Comparison of ENCODE assay signal across 32 mouse cellular contexts in the genomic region with DNA sequence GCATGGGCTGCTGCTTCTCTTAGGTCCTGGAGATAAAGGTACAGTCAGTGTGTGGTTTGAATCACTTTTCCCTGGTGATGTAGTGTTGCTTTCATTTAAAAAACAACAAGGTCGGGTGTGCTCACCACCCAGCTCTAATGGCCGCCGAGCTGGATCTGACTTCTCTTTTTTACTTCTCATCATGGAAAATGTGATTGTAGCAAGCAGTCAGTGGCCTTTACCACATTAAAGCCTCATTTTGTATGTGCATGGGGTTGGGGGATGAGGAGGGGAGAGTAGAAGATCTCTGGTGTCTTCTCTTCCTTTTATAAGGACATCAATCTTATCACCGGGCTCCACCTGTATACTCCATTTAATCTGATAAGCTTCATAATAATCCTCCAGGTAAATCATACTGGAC. TPM values are rescaled to one million over a fixed set of nuclear protein-coding genes. Genes with fewer than 3 reads are reported as not detected.
DNase-seq lines count a peak whose midpoint lies in the region.
"Had no signal": no experiment of that assay in that cellular context is flagged by ENCODE, and none has a peak within 500 bp of the region (broad histone marks: within the 10 kb centered on the region; RNA-seq: fewer than 3 reads in every experiment).

No protein-coding gene starts in this region.

- H3K4me1 ChIP-seq in hindbrain, embryonic 10.5 days (replicated peaks) = no peaks in the 10 kb centered on the region
- H3K4me1 ChIP-seq: embryonic facial prominence, embryonic 13.5 days; forebrain, embryonic 13.5 days; heart, embryonic 13.5 days; hindbrain, embryonic 12.5 days; hindbrain, embryonic 15.5 days had no signal

- H3K4me3 ChIP-seq in hindbrain, embryonic 10.5 days = no peak overlapping the region
- H3K4me3 ChIP-seq: embryonic facial prominence, embryonic 10.5 days; embryonic facial prominence, embryonic 13.5 days; erythroblast, embryonic 14.5 days; forebrain, embryonic 13.5 days; heart, adult 2 months; heart, embryonic 10.5 days; heart, embryonic 13.5 days; hindbrain, embryonic 12.5 days; hindbrain, embryonic 15.5 days had no signal

- DNase-seq in CD4-positive, CD25-positive, alpha-beta regulatory T cell, adult 2 months (ENCODE audit: low read depth, low spot score) = peak; percentile 37
- peak; percentile 12 for DNase-seq in induced T-regulatory cell, adult 2 months (ENCODE audit: low read depth)
- DNase-seq in splenic B cell, adult 2 months (ENCODE audit: low read depth, low spot score) = peak; percentile 6
- DNase-seq in hindbrain, embryonic 10.5 days (ENCODE audit: low spot score) = no peak
- no peak for DNase-seq in cerebellum, postnatal 14 days
- no peak for DNase-seq in adrenal gland, postnatal 14 days
- DNase-seq: adrenal gland, postnatal 10 days; cerebellum, adult 11 months; cerebellum, adult 2 months; cerebellum, adult 9-11 months; cerebellum, postnatal 36 days; embryo, embryonic 11 days; gastrocnemius, postnatal 10 days; gastrocnemius, postnatal 36 days; heart, adult 2 months; heart, postnatal 14 days; heart, postnatal 4 days had no signal

- H3K27ac ChIP-seq in hindbrain, embryonic 10.5 days = no peak overlapping the region
- H3K27ac ChIP-seq: embryonic facial prominence, embryonic 10.5 days; embryonic facial prominence, embryonic 13.5 days; forebrain, embryonic 13.5 days; heart, adult 2 months; heart, embryonic 10.5 days; heart, embryonic 13.5 days; hindbrain, embryonic 12.5 days; hindbrain, embryonic 15.5 days had no signal

- 93% methylated on average over 4 of the region's 4 CpGs for WGBS in hindbrain, embryonic 10.5 days

- H3K27me3 ChIP-seq in splenic B cell, adult 2 months (ENCODE audit: control insufficient read depth, insufficient read depth, low read length, poor library complexity, severe bottlenecking) = no peaks in the 10 kb centered on the region
- no peaks in the 10 kb centered on the region for H3K27me3 ChIP-seq in hindbrain, embryonic 10.5 days (ENCODE audit: insufficient read depth, poor library complexity, severe bottlenecking)
- H3K27me3 ChIP-seq: embryonic facial prominence, embryonic 13.5 days; forebrain, embryonic 13.5 days; heart, embryonic 13.5 days; hindbrain, embryonic 12.5 days; hindbrain, embryonic 15.5 days; Patski had no signal

- no peaks in the 10 kb centered on the region for H3K36me3 ChIP-seq in splenic B cell, adult 2 months (ENCODE audit: control insufficient read depth, insufficient read depth, low read length, poor library complexity, severe bottlenecking)
- H3K36me3 ChIP-seq in hindbrain, embryonic 10.5 days = no peaks in the 10 kb centered on the region
- H3K36me3 ChIP-seq: embryonic facial prominence, embryonic 10.5 days; embryonic facial prominence, embryonic 13.5 days; G1E; heart, embryonic 10.5 days; heart, embryonic 13.5 days; hindbrain, embryonic 12.5 days; hindbrain, embryonic 15.5 days had no signal

- no peaks in the 10 kb centered on the region for H3K9me3 ChIP-seq in hindbrain, embryonic 10.5 days
- H3K9me3 ChIP-seq: embryonic facial prominence, embryonic 10.5 days; embryonic facial prominence, embryonic 13.5 days; forebrain, embryonic 13.5 days; G1E; heart, embryonic 10.5 days; heart, embryonic 13.5 days; hindbrain, embryonic 12.5 days; hindbrain, embryonic 15.5 days had no signal

RNA-seq across cellular contexts. Expression of a gene that starts 21.3 kb away (rescaled TPM):
- polyA plus RNA-seq in hindbrain, embryonic 10.5 days (2016; fragmentation: Nextera tagmentation; extraction: Ambion mirVana) = not detected in 2 replicates
- 0.11 TPM in 1 of 2 replicates, not detected in the other for total RNA-seq in adrenal gland, postnatal 14 days (2021)
- total RNA-seq: adrenal gland, adult 18-20 months; gastrocnemius, adult 18-20 months; gastrocnemius, postnatal 10 days; gastrocnemius, postnatal 36 days; granulocyte monocyte progenitor cell, adult 5-6 weeks; heart, postnatal 4 days had no signal
- polyA plus RNA-seq: cortical plate, adult 2 months; erythroblast, embryonic 14.5 days; forebrain, embryonic 16.5 days; G1E; heart, embryonic 10.5 days; heart, embryonic 13.5 days; hindbrain, embryonic 12.5 days had no signal

Comparison
In these comparisons a context has a peak if more than half of its experiments do, and no peak if none do; other contexts are left out.
1. DNase-seq: peak in CD4-positive, CD25-positive, alpha-beta regulatory T cell, adult 2 months (single experiment), induced T-regulatory cell, adult 2 months (single experiment) and splenic B cell, adult 2 months (single experiment); none in hindbrain, embryonic 10.5 days (single experiment), cerebellum, postnatal 14 days (0 of 2) and adrenal gland, postnatal 14 days (single experiment).